Mouse (Mus musculus): ENCODE data around the gene Noxo1.

The Noxo1 gene

DNA sequence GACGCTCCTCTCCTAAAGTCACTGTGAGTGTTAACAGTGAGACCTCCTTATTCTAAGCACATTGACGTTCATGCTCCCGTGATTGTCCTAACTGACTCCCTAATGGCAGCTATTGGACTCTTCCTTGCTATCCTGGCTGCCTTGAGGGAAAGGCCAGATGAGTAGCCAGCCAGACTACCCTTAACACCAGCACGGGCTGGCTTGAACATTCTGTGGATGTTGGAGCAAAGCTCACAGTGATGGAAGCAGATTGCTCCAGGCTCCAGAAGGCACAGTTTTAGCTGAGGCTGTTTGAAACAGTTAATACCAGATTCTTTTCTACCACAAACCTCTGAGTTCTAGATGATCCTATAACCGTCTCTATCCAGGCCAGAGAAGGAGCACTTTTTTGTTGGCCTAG, 47.9 kb downstream of the Noxo1 start:
- no peak for DNase-seq (ENCODE audit: low read depth)

- DNase-seq (ENCODE audit: low read depth), result no peak
These were observed 48.3 kb downstream of the Noxo1 start for GRCm38 (mm10) chr17:24744381-24744780.

- peak; percentile 77 for DNase-seq (ENCODE audit: low read depth)
These were observed 49.8 kb downstream of the Noxo1 start for GRCm38 (mm10) chr17:24745526-24746497.

GRCm38 (mm10) chr17:24746986-24747385, 51.0 kb downstream of the Noxo1 start:
- DNase-seq (ENCODE audit: low read depth), result no peak
